Mouse (Mus musculus): ENCODE measurements around the gene Dbn1. TPM values are rescaled to one million over a fixed set of nuclear protein-coding genes. Genes with fewer than 3 reads are reported as not detected.
A peak's percentile ranks its signal among the peaks of the same experiment; 100 is the strongest.

Dbn1 gene
- polyA plus RNA-seq, 1 experiment from 2014 or later = 292 TPM

- H3K27ac ChIP-seq (ENCODE audit: low read depth, low read length) = no peak overlapping the region
- H3K4me2 ChIP-seq = no peak overlapping the region
- no peak overlapping the region for H3K4me3 ChIP-seq (ENCODE audit: low read depth, low read length)
- ATAC-seq (ENCODE audit: low FRiP score) = no peak
- DNase-seq (ENCODE audit: low spot score, missing footprints) = no peak
- peaks cover 20% of the 10 kb centered on the region for H3K36me3 ChIP-seq (ENCODE audit: control insufficient read depth, insufficient read depth, low read length)
- no peaks in the 10 kb centered on the region for H3K27me3 ChIP-seq (ENCODE audit: control insufficient read depth, insufficient read depth, low read length)
- WGBS = 91% methylated on average over 8 of the region's 8 CpGs
- H3K9me3 ChIP-seq (ENCODE audit: control insufficient read depth, low read length) = no peaks in the 10 kb centered on the region
- no peak overlapping the region for H3K9ac ChIP-seq (ENCODE audit: low read length)
- H3K4me1 ChIP-seq (ENCODE audit: control insufficient read depth, insufficient read depth, low read length) = no peaks in the 10 kb centered on the region
These were observed 14.5 kb upstream of the Dbn1 start for GRCm38 (mm10) chr13:55502405-55502804.

- no peaks in the 10 kb centered on the region for H3K27me3 ChIP-seq (ENCODE audit: control insufficient read depth, insufficient read depth, low read length)
- H3K9ac ChIP-seq (ENCODE audit: low read length) = no peak overlapping the region
- H3K4me2 ChIP-seq = no peak overlapping the region
- H3K4me3 ChIP-seq (ENCODE audit: low read depth, low read length) = no peak overlapping the region
- DNase-seq (ENCODE audit: low spot score, missing footprints) (no peak), ATAC-seq (ENCODE audit: low FRiP score) (no peak)
- peaks cover 9% of the 10 kb centered on the region for H3K4me1 ChIP-seq (ENCODE audit: control insufficient read depth, insufficient read depth, low read length)
- H3K9me3 ChIP-seq (ENCODE audit: control insufficient read depth, low read length) = no peaks in the 10 kb centered on the region
- WGBS = 87% methylated on average over 10 of the region's 10 CpGs
- no peak overlapping the region for H3K27ac ChIP-seq (ENCODE audit: low read depth, low read length)
- H3K36me3 ChIP-seq (ENCODE audit: control insufficient read depth, insufficient read depth, low read length) = peaks cover 16% of the 10 kb centered on the region
These were observed 12.7 kb upstream of the Dbn1 start for GRCm38 (mm10) chr13:55500575-55500974.

GRCm38 (mm10) chr13:55498906-55499305, 11.0 kb upstream of the Dbn1 start:
- DNase-seq (ENCODE audit: low spot score, missing footprints) = no peak

GRCm38 (mm10) chr13:55496661-55497060, 8.8 kb upstream of the Dbn1 start:
- Histone ChIP-seq H3K27ac (ENCODE audit: low read depth, low read length) (no peak overlapping the region), H3K27me3 (ENCODE audit: control insufficient read depth, insufficient read depth, low read length) (no peaks in the 10 kb centered on the region), H3K4me2 (no peak overlapping the region), H3K4me1 (ENCODE audit: control insufficient read depth, insufficient read depth, low read length) (peaks cover 19% of the 10 kb centered on the region), H3K9ac (ENCODE audit: low read length) (no peak overlapping the region), H3K4me3 (ENCODE audit: low read depth, low read length) (no peak overlapping the region), H3K9me3 (ENCODE audit: control insufficient read depth, low read length) (no peaks in the 10 kb centered on the region), H3K36me3 (ENCODE audit: control insufficient read depth, insufficient read depth, low read length) (peaks cover 9% of the 10 kb centered on the region)
- 88% methylated on average over 6 of the region's 6 CpGs for WGBS
- DNase-seq (ENCODE audit: low spot score, missing footprints) (no peak), ATAC-seq (ENCODE audit: low FRiP score) (no peak)

More at GRCm38 (mm10) chr13:55498906-55499305, 11.0 kb upstream of the Dbn1 start:
- Histone ChIP-seq H3K4me3 (ENCODE audit: low read depth, low read length) (no peak overlapping the region), H3K27ac (ENCODE audit: low read depth, low read length) (no peak overlapping the region), H3K4me1 (ENCODE audit: control insufficient read depth, insufficient read depth, low read length) (peaks cover 19% of the 10 kb centered on the region), H3K4me2 (no peak overlapping the region), H3K27me3 (ENCODE audit: control insufficient read depth, insufficient read depth, low read length) (no peaks in the 10 kb centered on the region), H3K9ac (ENCODE audit: low read length) (no peak overlapping the region), H3K36me3 (ENCODE audit: control insufficient read depth, insufficient read depth, low read length) (peaks cover 11% of the 10 kb centered on the region), H3K9me3 (ENCODE audit: control insufficient read depth, low read length) (no peaks in the 10 kb centered on the region)
- no peak for ATAC-seq (ENCODE audit: low FRiP score)
- WGBS = 55% methylated on average over 11 of the region's 11 CpGs

GRCm38 (mm10) chr13:55495702-55496101, 7.8 kb upstream of the Dbn1 start:
- Histone ChIP-seq H3K4me3 (ENCODE audit: low read depth, low read length) (no peak overlapping the region), H3K4me2 (no peak overlapping the region), H3K9ac (ENCODE audit: low read length) (0 out of 2 replicates have a peak overlapping the region, but pooled peaks have one; percentile 10), H3K4me1 (ENCODE audit: control insufficient read depth, insufficient read depth, low read length) (peaks cover 19% of the 10 kb centered on the region), H3K27me3 (ENCODE audit: control insufficient read depth, insufficient read depth, low read length) (no peaks in the 10 kb centered on the region), H3K36me3 (ENCODE audit: control insufficient read depth, insufficient read depth, low read length) (peaks cover 9% of the 10 kb centered on the region), H3K9me3 (ENCODE audit: control insufficient read depth, low read length) (no peaks in the 10 kb centered on the region), H3K27ac (ENCODE audit: low read depth, low read length) (no peak overlapping the region)
- DNase-seq (ENCODE audit: low spot score, missing footprints) = no peak
- no peak for ATAC-seq (ENCODE audit: low FRiP score)
- WGBS = 17% methylated on average over 4 of the region's 4 CpGs

DNA sequence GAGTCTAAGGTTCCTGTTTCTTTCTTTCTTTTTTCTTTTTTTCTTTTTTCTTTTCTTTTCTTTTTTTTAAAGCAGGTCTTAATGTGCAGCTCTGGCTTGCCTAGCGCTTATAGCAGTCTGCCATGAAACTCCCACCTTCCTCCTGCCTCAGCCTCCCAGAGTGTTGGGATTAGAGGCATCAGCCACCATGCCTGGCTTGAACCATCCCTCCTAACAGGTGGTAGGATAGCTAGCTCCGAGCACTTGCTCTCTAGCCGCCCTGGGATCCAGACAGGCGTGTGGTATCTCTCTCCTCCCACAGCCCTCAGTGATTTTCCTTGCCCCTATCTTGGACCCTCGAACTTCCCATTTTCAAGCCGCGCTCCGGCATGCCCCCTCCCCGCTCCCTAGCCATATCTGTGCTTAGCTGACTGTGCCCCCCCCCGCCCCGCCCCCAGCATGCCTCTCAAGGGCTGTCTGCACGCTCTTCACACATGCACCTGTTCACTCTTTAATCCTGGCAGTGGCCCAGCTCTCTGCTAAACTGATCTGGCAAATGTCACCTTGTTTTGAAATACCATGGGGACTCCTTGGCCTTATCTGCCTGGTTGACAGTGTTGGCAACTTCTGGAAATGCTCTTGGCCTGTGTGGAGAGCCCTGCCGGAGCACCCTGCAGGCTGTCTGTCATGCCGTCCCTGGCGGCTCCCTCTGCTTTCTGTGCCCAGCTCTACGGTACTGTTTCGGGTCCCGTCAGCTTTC, 7.1 kb upstream of the Dbn1 start:
- Histone ChIP-seq H3K36me3 (ENCODE audit: control insufficient read depth, insufficient read depth, low read length) (peaks cover 9% of the 10 kb centered on the region), H3K4me2 (no peak overlapping the region), H3K27me3 (ENCODE audit: control insufficient read depth, insufficient read depth, low read length) (no peaks in the 10 kb centered on the region), H3K4me1 (ENCODE audit: control insufficient read depth, insufficient read depth, low read length) (peaks cover 19% of the 10 kb centered on the region), H3K9ac (ENCODE audit: low read length) (peak overlapping the region; percentile 35; the same call in 1 of the 2 replicates), H3K4me3 (ENCODE audit: low read depth, low read length) (no peak overlapping the region), H3K9me3 (ENCODE audit: control insufficient read depth, low read length) (no peaks in the 10 kb centered on the region), H3K27ac (ENCODE audit: low read depth, low read length) (no peak overlapping the region)
- ATAC-seq (ENCODE audit: low FRiP score) (0 out of 2 replicates have a peak, but pooled peaks have one; percentile 16), DNase-seq (ENCODE audit: low spot score, missing footprints) (peak; percentile 81)
- WGBS = 20% methylated on average over 18 of the region's 18 CpGs

DNA sequence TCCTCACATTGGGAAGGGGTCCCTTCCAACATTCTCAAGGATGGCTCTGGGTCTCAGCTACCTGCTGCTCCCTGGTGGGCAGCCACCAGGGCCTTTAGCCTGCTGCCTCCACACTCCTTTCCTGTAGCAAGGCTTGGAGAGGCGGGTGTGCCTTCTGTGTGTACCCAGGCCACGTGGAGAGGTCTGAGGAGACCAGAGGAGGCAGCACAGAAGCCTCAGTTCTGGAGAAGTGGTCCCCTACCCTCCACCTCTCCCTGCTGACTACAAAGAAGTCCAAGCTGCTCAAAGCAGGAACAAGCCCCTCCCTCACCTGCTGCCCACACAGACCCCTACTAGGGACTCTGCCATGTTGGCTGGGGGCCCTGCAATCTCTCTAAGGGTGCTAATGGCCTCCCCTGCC, 6.3 kb upstream of the Dbn1 start:
- Histone ChIP-seq H3K27me3 (ENCODE audit: control insufficient read depth, insufficient read depth, low read length) (no peaks in the 10 kb centered on the region), H3K4me1 (ENCODE audit: control insufficient read depth, insufficient read depth, low read length) (peaks cover 19% of the 10 kb centered on the region), H3K4me3 (ENCODE audit: low read depth, low read length) (no peak overlapping the region), H3K9ac (ENCODE audit: low read length) (no peak overlapping the region), H3K36me3 (ENCODE audit: control insufficient read depth, insufficient read depth, low read length) (peaks cover 9% of the 10 kb centered on the region), H3K27ac (ENCODE audit: low read depth, low read length) (no peak overlapping the region), H3K9me3 (ENCODE audit: control insufficient read depth, low read length) (no peaks in the 10 kb centered on the region), H3K4me2 (no peak overlapping the region)
- 25% methylated on average over 2 of the region's 2 CpGs for WGBS
- ATAC-seq (ENCODE audit: low FRiP score) (no peak; the same call in 1 of the 2 replicates), DNase-seq (ENCODE audit: low spot score, missing footprints) (peak; percentile 85)

GRCm38 (mm10) chr13:55486916-55487577, 864 bp downstream of the Dbn1 start:
- peaks cover 10% of the 10 kb centered on the region for H3K36me3 ChIP-seq (ENCODE audit: control insufficient read depth, insufficient read depth, low read length)

More at GRCm38 (mm10) chr13:55486916-55487577, 864 bp downstream of the Dbn1 start:
- Histone ChIP-seq H3K9ac (ENCODE audit: low read length) (peak overlapping the region; percentile 99), H3K27ac (ENCODE audit: low read depth, low read length) (peak overlapping the region; percentile 98), H3K27me3 (ENCODE audit: control insufficient read depth, insufficient read depth, low read length) (no peaks in the 10 kb centered on the region), H3K4me3 (ENCODE audit: low read depth, low read length) (peak overlapping the region; percentile 74), H3K4me2 (peak overlapping the region; percentile 83), H3K9me3 (ENCODE audit: control insufficient read depth, low read length) (no peaks in the 10 kb centered on the region), H3K4me1 (ENCODE audit: control insufficient read depth, insufficient read depth, low read length) (peaks cover 40% of the 10 kb centered on the region)
- DNase-seq (ENCODE audit: low spot score, missing footprints) = peak; percentile 96
- WGBS = 1% methylated on average over 29 of the region's 29 CpGs
- peak; percentile 60 for ATAC-seq (ENCODE audit: low FRiP score)

Measured in midbrain, embryonic 11.5 days (tissue).